Mouse (Mus musculus) stomach, postnatal 0 days (tissue): ENCODE data around the gene Robo2. TPM values are rescaled to one million over a fixed set of nuclear protein-coding genes. Genes with fewer than 3 reads are reported as not detected.

Source experiments
- ATAC-seq: fragments of 200-750 bp; cut with Nextera tagmentation; 2 replicates; pipeline ENCODE4 v1.8.0; 2017; ENCODE audit not compliant: low FRiP score, low TSS enrichment
- DNase-seq: peaks from one replicate; pipeline ENCODE4 v3.0.0-alpha.2; 2016; ENCODE audit warnings: low spot score
- H3K27ac ChIP-seq: fragments of 300-500 bp; sonication (generic); replicated peaks from 2 replicates; pipeline ENCODE4 v1.5.1; 2014; ENCODE audit warnings: mild to moderate bottlenecking, control low read depth
- H3K27me3 ChIP-seq: fragments of 300-500 bp; sonication (generic); 2 replicates; pipeline ENCODE4 v1.6.1; 2014; ENCODE audit warnings: low read length; ENCODE audit not compliant: control insufficient read depth, insufficient read depth
- H3K36me3 ChIP-seq: fragments of 300-500 bp; sonication (generic); 2 replicates; pipeline ENCODE4 v1.6.1; 2014; ENCODE audit warnings: low read length, mixed read lengths; ENCODE audit not compliant: control insufficient read depth, insufficient read depth
- H3K4me1 ChIP-seq: fragments of 300-500 bp; sonication (generic); replicated peaks from 2 replicates; pipeline ENCODE4 v1.6.1; 2014; ENCODE audit warnings: antibody characterized with exemption; ENCODE audit not compliant: control insufficient read depth, insufficient read depth
- H3K4me2 ChIP-seq: fragments of 300-500 bp; sonication (generic); replicated peaks from 2 replicates; pipeline ENCODE4 v1.6.1; 2014; ENCODE audit warnings: low read depth, mild to moderate bottlenecking, control low read depth, moderate library complexity
- H3K4me3 ChIP-seq: fragments of 300-500 bp; sonication (generic); 2 replicates; pipeline ENCODE4 v1.5.1; 2014; ENCODE audit warnings: low read depth, low read length, control low read depth
- H3K9ac ChIP-seq: fragments of 300-500 bp; sonication (generic); 2 replicates; pipeline ENCODE4 v1.6.1; 2014; ENCODE audit warnings: mild to moderate bottlenecking, low read length, control low read depth, mixed read lengths
- H3K9me3 ChIP-seq: fragments of 300-500 bp; sonication (generic); 2 replicates; pipeline ENCODE4 v1.6.1; 2016; ENCODE audit warnings: low read length; ENCODE audit not compliant: control insufficient read depth
- CTCF ChIP-seq: IDR thresholded peaks from 2 replicates; pipeline ENCODE4 v1.5.1; 2016; ENCODE audit warnings: antibody characterized with exemption, low read depth, mild to moderate bottlenecking, moderate library complexity
- EP300 ChIP-seq: optimal IDR thresholded peaks from 2 replicates; pipeline ENCODE3; 2016; ENCODE audit warnings: antibody characterized with exemption
- WGBS: fragments of 180-500 bp; shearing (Covaris S2); extraction: QIAGEN DNeasy Blood & Tissue Kit; methylation state at CpG from one replicate; pipeline ENCODE4 v1.1.7; 2014; 5-methylcytosine and 5-hydroxymethylcytosine counted together
- polyA plus RNA-seq: library from polyadenylated mRNA; unstranded; fragments of >200 nt; fragmentation: Nextera tagmentation; extraction: Ambion mirVana; gene quantifications from 2 replicates; pipeline ENCODE4 v1.2.1, GENCODE M21; 2015

Robo2 gene
- polyA plus RNA-seq, 1 experiment from 2014 or later: 7.1 TPM

GRCm38 (mm10) chr16:74373407-74373806 is 38.2 kb downstream of the Robo2 start:
- Histone ChIP-seq H3K4me2 (no peak overlapping the region), H3K4me1 (no peaks in the 10 kb centered on the region), H3K9ac (no peak overlapping the region), H3K27me3 (no peaks in the 10 kb centered on the region), H3K9me3 (no peaks in the 10 kb centered on the region), H3K4me3 (no peak overlapping the region), H3K27ac (no peak overlapping the region), H3K36me3 (no peaks in the 10 kb centered on the region)
- ATAC-seq: no peak
- 85% methylated on average over 3 of the region's 3 CpGs for WGBS
- no peak for TF ChIP-seq EP300
- no peak for TF ChIP-seq CTCF
- DNase-seq: no peak

GRCm38 (mm10) chr16:74372876-74373275 is 38.7 kb downstream of the Robo2 start:
- no peak for TF ChIP-seq CTCF
- no peak for TF ChIP-seq EP300
- WGBS: 55% methylated on average over 1 of the region's 1 CpGs

GRCm38 (mm10) chr16:74348437-74348836 is 63.2 kb downstream of the Robo2 start:
- Histone ChIP-seq H3K27me3 (no peaks in the 10 kb centered on the region), H3K9ac (no peak overlapping the region), H3K4me1 (no peaks in the 10 kb centered on the region), H3K4me3 (no peak overlapping the region), H3K27ac (no peak overlapping the region), H3K36me3 (no peaks in the 10 kb centered on the region), H3K9me3 (no peaks in the 10 kb centered on the region), H3K4me2 (no peak overlapping the region)
- 87% methylated on average over 6 of the region's 6 CpGs for WGBS
- ATAC-seq: no peak
- TF ChIP-seq EP300: no peak
- TF ChIP-seq CTCF: no peak
- DNase-seq: no peak

More at GRCm38 (mm10) chr16:74372876-74373275, 38.7 kb downstream of the Robo2 start:
- Histone ChIP-seq H3K36me3 (no peaks in the 10 kb centered on the region), H3K9me3 (no peaks in the 10 kb centered on the region), H3K9ac (no peak overlapping the region), H3K27me3 (no peaks in the 10 kb centered on the region), H3K4me2 (no peak overlapping the region), H3K4me1 (no peaks in the 10 kb centered on the region), H3K4me3 (no peak overlapping the region), H3K27ac (no peak overlapping the region)
- DNase-seq (no peak), ATAC-seq (no peak)

- H3K4me3 ChIP-seq: no peak overlapping the region
- H3K9ac ChIP-seq: no peak overlapping the region
- H3K9me3 ChIP-seq: no peaks in the 10 kb centered on the region
- no peaks in the 10 kb centered on the region for H3K27me3 ChIP-seq
- ATAC-seq: no peak
- H3K27ac ChIP-seq: no peak overlapping the region
- WGBS: 43% methylated on average over 9 of the region's 9 CpGs
- H3K4me1 ChIP-seq: no peaks in the 10 kb centered on the region
- H3K4me2 ChIP-seq: no peak overlapping the region
- TF ChIP-seq CTCF (no peak), EP300 (no peak)
- DNase-seq: no peak
- no peaks in the 10 kb centered on the region for H3K36me3 ChIP-seq
Observed at GRCm38 (mm10) chr16:74338969-74339630, 72.5 kb downstream of the Robo2 start.

- Histone ChIP-seq H3K9me3 (no peaks in the 10 kb centered on the region), H3K4me3 (no peak overlapping the region), H3K9ac (no peak overlapping the region), H3K4me2 (no peak overlapping the region), H3K36me3 (no peaks in the 10 kb centered on the region), H3K27ac (no peak overlapping the region), H3K27me3 (no peaks in the 10 kb centered on the region), H3K4me1 (no peaks in the 10 kb centered on the region)
- DNase-seq (no peak), ATAC-seq (no peak)
- WGBS: 73% methylated on average over 9 of the region's 9 CpGs
- TF ChIP-seq EP300: no peak
- no peak for TF ChIP-seq CTCF
Observed at GRCm38 (mm10) chr16:74321666-74322371, 89.8 kb downstream of the Robo2 start.

GRCm38 (mm10) chr16:74316150-74316549 is 95.5 kb downstream of the Robo2 start:
- H3K36me3 ChIP-seq: no peaks in the 10 kb centered on the region
- 47% methylated on average over 7 of the region's 7 CpGs for WGBS
- DNase-seq (no peak), ATAC-seq (no peak)
- H3K27me3 ChIP-seq: no peaks in the 10 kb centered on the region
- H3K9ac ChIP-seq: no peak overlapping the region
- no peaks in the 10 kb centered on the region for H3K9me3 ChIP-seq
- H3K4me2 ChIP-seq: no peak overlapping the region
- no peak overlapping the region for H3K27ac ChIP-seq
- H3K4me3 ChIP-seq: no peak overlapping the region
- no peaks in the 10 kb centered on the region for H3K4me1 ChIP-seq
- TF ChIP-seq CTCF (no peak), EP300 (no peak)
